Mouse (Mus musculus): ENCODE measurements at regions not wholly inside any gene's neighbourhood (a gene's known extent, or its start where the extent isn't known, plus 50 kb on each side); places are given as distances from the start of the nearest gene placed in this dataset.

GRCm38 (mm10) chr14:64575954-64576353, 471.9 kb downstream of the Prss52 start:
- in situ Hi-C loops (cut with MboI, MseI), result no loop called here

- in situ Hi-C loops (cut with MboI, MseI), result no loop called here
Measured at GRCm38 (mm10) chr14:64580086-64580485, 476.0 kb downstream of the Prss52 start.

GRCm38 (mm10) chr14:64580862-64581261, 476.8 kb downstream of the Prss52 start:
- in situ Hi-C loops (cut with MboI, MseI), result no loop called here

GRCm38 (mm10) chr14:64581705-64582104, 477.6 kb downstream of the Prss52 start:
- in situ Hi-C loops (cut with MboI, MseI), result no loop called here

- in situ Hi-C loops (cut with MboI, MseI), result no loop called here
Measured at GRCm38 (mm10) chr14:64582822-64583221, 478.7 kb downstream of the Prss52 start.

GRCm38 (mm10) chr14:64584221-64584620, 480.1 kb downstream of the Prss52 start:
- in situ Hi-C loops (cut with MboI, MseI), result no loop called here

- in situ Hi-C loops (cut with MboI, MseI), result no loop called here
Measured at GRCm38 (mm10) chr14:64585081-64585470, 481.0 kb downstream of the Prss52 start.

- in situ Hi-C loops (cut with MboI, MseI), result no loop called here
Measured at GRCm38 (mm10) chr14:64585471-64586192, 481.5 kb downstream of the Prss52 start.

GRCm38 (mm10) chr14:64586386-64586859, 482.3 kb downstream of the Prss52 start:
- in situ Hi-C loops (cut with MboI, MseI), result no loop called here

GRCm38 (mm10) chr14:64586860-64587698, 483.0 kb downstream of the Prss52 start:
- in situ Hi-C loops (cut with MboI, MseI), result no loop called here

- in situ Hi-C loops (cut with MboI, MseI), result no loop called here
Measured at GRCm38 (mm10) chr14:64587699-64588434, 483.8 kb downstream of the Prss52 start.

- in situ Hi-C loops (cut with MboI, MseI), result no loop called here
Measured at GRCm38 (mm10) chr14:64588561-64588960, 484.5 kb downstream of the Prss52 start.

- in situ Hi-C loops (cut with MboI, MseI), result no loop called here
Measured at GRCm38 (mm10) chr14:64589126-64589525, 485.0 kb downstream of the Prss52 start.

GRCm38 (mm10) chr14:64589571-64590547, 485.8 kb downstream of the Prss52 start:
- in situ Hi-C loops (cut with MboI, MseI), result no loop called here

GRCm38 (mm10) chr14:64590611-64591010, 486.5 kb downstream of the Prss52 start:
- in situ Hi-C loops (cut with MboI, MseI), result no loop called here

GRCm38 (mm10) chr14:64591091-64591976, 487.2 kb downstream of the Prss52 start:
- in situ Hi-C loops (cut with MboI, MseI), result no loop called here

- in situ Hi-C loops (cut with MboI, MseI), result no loop called here
Measured at GRCm38 (mm10) chr14:64592176-64592575, 488.1 kb downstream of the Prss52 start.

- in situ Hi-C loops (cut with MboI, MseI), result no loop called here
Measured at GRCm38 (mm10) chr14:64592706-64593320, 488.7 kb downstream of the Prss52 start.

GRCm38 (mm10) chr14:64593564-64593963, 489.5 kb downstream of the Prss52 start:
- in situ Hi-C loops (cut with MboI, MseI), result no loop called here
